Mouse (Mus musculus) CD4-positive, CD25-positive, alpha-beta regulatory T cell, adult 2 months (primary cell): Measurements from ENCODE around the gene Fdxacb1.
A peak's percentile ranks its signal among the peaks of the same experiment; 100 is the strongest.

Experiments used
- DNase-seq: peaks from one replicate; pipeline ENCODE4 v3.0.0-alpha.2; 2012; ENCODE audit warnings: low read depth, low spot score

Gene Fdxacb1

GRCm38 (mm10) chr9:50768107-50769002 lies at the start of gene Fdxacb1:
Gene Fdxacb1 (plus strand): TSS chr9:50768236.
- peak; percentile 99 for DNase-seq

DNA sequence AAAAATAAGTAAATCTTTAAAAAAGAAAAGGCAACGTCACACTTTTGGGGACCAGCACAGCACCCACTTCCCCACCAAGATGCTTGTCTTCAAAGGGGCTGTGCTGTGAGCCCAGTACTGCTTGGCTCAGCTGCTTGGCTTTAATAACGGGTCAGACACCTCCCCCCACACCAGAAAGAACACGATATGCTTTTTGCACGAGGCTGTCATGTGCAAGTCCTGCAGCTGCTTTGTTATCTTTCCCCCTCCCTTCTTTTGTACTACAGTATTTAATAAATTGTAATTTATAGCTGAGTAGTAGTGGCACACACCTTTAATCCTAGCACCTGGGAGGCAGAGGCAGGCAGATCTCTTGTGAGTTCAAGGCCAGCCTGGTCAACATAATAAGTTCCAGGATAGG lies 49.2 kb upstream of the Fdxacb1 start:
- no peak for DNase-seq

DNA sequence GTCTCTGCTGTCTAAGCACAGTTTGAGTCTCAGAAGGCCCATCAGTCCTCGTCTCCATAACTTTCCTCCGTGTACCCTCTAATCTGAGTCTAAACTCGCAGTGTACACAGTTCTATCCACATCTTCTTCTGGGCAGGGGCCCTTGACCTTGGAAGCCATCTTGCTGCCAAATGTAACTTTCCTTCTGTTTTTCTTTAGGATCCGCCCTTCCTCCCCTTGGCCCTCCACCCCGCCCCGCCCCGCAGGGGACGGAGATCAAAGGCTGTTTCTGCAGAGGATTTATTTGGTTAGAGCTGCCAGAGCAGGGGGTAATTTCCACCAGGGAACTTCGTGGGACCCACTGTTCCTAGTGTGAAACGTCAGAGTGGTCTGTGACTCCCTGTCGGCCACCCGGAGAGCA lies 47.0 kb upstream of the Fdxacb1 start:
- DNase-seq: no peak

DNA sequence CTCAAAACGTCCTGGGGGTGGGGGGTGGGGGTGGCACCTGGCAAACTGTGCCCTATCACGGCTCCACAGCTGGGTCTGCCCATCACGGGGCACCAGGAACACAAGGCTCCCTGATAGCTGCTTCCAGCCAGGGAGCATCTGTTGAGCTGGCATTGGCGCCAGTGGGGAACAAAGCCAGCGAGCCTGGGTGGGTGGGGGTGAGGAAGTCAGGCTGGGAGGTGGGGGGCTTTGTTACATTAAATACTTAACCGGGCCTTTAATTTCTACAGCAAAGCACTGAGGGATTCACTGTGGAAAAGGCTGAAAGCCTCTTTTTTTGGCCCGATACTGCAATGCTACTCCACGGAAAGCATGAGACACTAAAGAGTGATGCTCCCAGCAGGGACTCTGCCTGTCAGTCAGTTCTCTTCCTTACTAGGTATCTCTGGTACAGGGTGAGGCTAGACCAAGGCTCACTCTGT lies 45.6 kb upstream of the Fdxacb1 start:
- DNase-seq: no peak

DNA sequence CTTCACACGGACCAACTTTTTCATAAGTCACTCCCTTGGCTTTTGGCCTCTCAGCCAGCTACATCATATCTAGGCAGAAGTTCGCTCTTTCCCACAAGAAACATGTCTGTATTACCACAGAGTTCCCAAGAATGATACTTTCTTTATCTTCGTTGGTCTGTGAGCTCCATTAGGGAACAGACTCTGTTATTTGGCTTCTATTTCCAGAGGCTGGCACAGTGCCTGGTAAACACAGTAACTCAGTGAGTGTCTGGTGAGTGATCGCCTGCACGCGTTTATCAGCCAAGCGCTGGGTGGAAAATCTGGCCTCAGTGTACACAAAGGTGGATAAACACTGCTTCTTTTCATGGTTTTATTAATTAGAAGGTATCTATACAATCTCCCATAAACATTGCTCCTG lies 44.6 kb upstream of the Fdxacb1 start:
- no peak for DNase-seq

DNA sequence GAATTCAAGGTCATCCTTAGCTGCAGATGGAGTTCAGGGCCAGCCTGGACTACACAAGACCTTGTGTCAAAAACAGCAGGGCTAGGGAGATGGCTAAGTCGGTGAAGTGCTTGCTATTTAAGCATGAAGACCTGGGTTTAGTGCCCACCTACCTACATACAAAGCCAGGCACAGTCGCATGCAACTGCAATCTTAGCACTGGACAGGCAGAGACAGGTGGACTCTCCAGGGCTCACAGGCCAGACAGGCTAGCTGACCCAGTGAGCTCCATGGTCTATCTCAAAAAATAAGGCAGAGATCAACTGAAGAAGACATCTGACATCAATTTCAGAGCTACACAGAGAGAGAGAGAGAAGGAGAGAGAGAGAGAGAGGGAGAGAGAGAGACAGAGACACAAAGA lies 43.9 kb upstream of the Fdxacb1 start:
- DNase-seq: no peak

DNA sequence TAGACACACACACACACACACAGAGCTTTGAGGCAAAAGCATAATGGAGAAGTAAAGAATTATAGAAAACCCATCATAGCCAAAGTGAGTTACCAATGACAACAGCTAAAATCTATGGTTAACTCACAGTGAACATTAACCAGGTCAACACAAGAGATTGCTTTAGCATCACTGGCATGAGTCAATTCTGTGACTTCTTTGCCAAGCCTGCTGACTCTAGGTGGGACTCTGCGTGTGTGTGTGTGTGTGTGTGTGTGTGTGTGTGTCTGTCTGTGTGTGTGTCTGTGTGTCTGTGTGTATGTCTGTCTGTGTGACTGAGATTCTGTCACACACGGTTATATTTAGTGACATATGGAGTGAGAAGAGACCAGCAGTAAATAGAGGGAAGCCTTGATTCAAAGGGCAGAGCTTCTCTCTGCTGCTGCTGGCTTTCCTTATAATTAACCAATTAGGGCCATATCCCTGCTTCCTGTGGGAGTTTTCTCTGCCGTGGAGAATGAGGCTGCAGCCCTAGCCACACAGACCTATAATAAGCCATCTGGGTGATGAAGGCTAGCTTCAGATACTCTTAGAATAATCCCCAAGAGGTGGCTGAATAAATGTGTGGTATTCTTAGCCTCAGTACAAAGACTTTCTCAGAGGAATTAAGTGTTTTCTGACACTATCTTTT lies 43.2 kb upstream of the Fdxacb1 start:
- DNase-seq: no peak

GRCm38 (mm10) chr9:50725921-50726590 lies 42.0 kb upstream of the Fdxacb1 start:
- no peak for DNase-seq

GRCm38 (mm10) chr9:50727171-50727924 lies 40.7 kb upstream of the Fdxacb1 start:
- no peak for DNase-seq

- peak; percentile 47 for DNase-seq
These were observed 39.9 kb upstream of the Fdxacb1 start for GRCm38 (mm10) chr9:50727925-50728651.

DNA sequence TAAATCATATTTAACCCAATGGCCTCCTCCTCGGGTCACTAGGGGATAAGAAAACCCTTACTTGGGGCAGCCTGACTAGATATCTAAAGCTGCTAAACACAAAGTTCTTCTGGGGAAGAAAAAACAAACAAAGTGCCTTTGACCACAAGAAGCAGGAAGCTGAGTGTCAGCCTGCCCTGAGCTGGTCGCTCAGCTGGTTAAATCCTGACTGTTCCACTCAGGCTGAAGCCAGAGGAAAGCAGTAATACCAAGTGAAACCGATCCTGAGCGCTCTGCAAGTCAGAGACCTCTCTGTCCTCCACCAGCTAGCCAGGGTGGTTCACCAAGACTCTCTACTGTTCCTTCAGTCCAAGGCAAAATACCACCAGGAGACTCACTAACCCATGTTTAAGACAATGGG lies 38.4 kb upstream of the Fdxacb1 start:
- DNase-seq: no peak

DNA sequence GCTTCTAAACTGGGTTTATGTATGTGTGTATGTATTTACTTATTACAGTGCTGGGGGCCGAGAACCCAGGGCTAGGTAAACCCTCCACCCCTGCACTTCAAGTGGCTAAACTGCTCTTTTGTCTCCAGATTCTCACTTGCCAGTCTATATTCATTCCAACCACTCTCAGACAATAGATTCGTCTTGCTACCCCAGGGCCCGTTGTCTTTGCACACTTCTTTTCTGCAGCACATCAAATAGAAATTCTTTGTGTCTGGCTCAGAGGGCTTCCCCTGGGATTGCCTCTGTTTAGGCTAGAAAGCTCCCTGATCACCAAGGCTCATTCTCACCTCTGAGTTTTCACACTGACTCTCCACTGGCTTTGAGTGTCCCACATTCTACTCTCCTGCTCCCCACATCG lies 35.5 kb upstream of the Fdxacb1 start:
- DNase-seq: no peak

DNA sequence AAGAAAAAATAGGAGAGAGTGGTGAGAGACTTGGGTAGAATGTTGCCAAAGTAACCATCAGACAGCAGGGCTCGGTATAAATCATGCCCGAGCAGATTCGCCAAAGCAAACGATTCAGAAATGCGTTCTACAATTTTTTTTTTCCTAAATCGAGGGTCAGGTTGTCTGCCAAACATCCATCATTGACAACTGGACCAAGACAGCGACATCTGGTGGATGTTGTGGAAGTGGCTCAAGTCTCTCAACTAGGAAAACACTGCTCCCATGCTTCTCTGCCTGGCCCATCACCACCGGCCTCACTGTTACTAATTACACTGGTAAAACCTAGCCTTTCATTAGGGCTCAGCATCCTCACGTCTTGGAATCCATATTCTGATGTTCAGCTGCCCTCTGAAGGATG lies 33.0 kb upstream of the Fdxacb1 start:
- peak; percentile 66 for DNase-seq

DNA sequence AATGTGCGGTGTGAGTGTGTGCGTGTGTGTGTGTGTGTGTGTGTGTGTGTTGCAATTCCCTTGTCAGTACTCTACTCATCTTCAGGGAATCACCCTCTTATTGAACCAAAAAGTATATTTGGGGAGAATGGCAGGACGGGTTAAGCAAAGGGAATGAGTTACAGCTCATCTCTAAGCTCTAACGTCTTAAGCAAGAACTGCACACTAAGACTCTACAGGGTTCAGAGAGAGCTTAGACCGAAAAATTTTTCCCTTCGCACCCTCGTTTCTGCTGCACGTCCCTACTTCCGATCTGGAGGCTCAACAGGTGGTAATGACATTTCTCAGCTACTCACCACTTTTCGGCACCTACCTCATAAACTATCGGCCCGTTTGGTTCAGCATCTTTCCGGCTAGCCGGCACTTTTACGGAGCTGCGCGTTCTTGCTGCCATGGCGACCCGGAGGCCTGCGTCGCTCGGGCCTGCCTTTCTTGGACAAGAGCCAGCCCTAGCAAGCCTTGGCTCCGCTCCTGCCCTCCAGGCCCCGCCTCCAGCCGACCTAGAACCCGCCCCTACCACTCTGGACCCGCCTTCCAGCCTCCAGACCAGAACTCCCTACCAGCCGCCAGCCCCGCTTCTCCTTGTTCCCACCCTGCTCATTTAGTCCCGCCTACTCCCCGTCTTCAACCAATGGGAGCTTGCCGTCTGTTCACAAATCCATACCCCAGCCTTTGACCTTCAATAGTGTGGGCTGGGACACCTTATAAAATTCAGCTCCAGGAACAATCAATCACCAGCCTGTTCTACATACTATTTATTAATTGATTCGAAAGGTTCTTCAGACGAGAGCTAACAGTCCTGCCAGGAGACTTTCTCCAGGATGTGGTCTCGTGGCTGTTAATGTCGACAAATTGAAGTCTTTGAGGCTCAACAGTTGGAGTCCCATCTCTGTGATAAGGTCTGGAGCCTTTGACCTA lies 28.8 kb upstream of the Fdxacb1 start, which contains the start of gene Dixdc1:
TSS of gene Dixdc1 (minus strand) at position 604 of the 957 bp plus-strand sequence.
- peak; percentile 91 for DNase-seq

DNA sequence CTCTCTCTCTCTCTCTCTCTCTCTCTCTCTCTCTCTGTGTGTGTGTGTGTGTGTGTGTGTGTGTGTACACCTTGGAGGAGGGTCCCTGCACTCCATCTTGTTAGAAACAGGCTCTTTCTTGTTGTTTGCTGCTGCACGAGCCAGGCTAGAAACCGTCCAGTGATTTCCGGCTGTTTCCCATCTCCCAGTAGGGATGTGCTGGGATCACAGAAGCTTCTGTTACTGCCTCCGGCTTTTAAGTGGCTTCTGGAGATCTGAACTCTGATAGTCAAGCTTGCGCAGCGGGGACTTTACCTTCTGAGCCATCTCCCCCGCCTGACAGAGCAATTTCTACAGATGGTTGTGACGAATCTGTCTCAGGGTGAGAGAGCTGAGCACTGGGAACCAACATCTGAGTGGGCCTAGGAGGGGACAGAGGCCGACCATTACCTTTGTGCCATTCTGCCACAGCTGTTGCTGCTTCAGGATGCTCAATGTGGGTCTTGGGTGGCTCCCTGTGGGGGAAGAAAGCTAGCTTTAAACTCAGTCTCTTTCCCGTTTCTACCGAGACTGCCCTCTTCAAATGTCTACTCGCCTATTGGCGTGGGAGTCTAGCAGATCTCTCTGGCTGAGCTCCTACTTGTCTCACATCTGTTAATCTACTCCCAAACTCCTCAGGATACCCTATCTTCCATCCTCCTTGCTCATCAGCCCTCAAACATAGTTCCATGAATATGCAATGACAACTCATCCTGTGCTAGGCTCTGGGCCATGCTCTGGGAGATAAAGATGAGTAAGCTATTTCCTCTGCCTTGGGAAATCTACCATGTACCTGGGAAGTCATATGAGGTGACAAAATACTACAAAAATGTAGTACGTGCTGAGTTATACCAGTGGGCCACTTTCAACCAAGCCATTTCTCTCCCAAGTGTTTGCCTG lies 26.9 kb upstream of the Fdxacb1 start:
- DNase-seq: no peak

DNA sequence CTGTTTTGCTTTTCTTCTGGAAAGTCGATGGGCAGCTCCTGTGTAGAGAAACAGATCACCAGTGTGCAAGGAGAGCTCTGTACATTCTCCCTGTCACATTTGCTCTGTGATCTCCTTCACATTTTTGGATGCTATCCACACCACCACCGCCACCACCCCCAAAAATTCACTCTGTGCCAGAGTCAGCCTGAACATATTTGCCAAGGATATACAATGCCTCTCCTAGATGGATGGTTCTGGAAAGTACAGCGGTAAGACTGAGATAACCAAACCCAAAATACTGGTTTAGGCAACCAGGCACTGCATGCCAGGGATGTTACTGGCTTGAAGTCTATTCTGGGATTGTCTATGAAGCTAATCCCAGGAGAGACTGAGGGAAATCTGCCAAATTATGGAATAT lies 25.8 kb upstream of the Fdxacb1 start:
- DNase-seq: no peak

GRCm38 (mm10) chr9:50742744-50743143 lies 25.3 kb upstream of the Fdxacb1 start:
- no peak for DNase-seq

DNA sequence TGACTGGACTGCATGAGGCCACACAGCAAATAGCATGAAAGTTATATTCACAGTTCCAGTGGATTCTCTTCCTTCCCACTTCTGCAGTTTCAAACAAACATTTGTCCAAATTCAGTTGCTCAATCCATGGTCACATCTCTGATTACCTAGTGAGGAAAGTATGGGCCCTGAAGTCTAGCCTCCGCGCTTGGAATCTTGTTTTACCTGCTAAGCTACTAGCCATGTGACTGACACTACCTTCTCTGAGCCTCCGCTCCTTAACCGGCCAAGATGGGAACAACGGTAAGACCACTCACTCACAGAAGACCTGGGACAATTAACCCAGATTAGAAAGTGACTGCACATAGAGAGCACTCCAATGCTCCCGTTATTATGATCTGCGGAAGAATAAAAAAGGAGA lies 22.2 kb upstream of the Fdxacb1 start:
- DNase-seq: no peak
